Mouse (Mus musculus): ENCODE data around the gene Capn12. TPM values are rescaled to one million over a fixed set of nuclear protein-coding genes. Genes with fewer than 3 reads are reported as not detected.
"Not testable (repeated sequence)": the region's sequence is repeated elsewhere in the genome, so short reads cannot be mapped to it uniquely, and the experiment has no call there.

The Capn12 gene
- total RNA-seq, 2 experiments from 2014 or later = 0.26 to 0.69 TPM

- DNase-seq (ENCODE audit: extremely low spot score in 1 of 2, low spot score in 1 of 2) = no peak
Observed at GRCm38 (mm10) chr7:28876099-28876498, 5.1 kb upstream of the Capn12 start.

GRCm38 (mm10) chr7:28877155-28877554 lies 4.1 kb upstream of the Capn12 start:
- no peak for DNase-seq (ENCODE audit: extremely low spot score in 1 of 2, low spot score in 1 of 2)

- DNase-seq (ENCODE audit: extremely low spot score in 1 of 2, low spot score in 1 of 2) = no peak
Observed at GRCm38 (mm10) chr7:28877856-28878255, 3.4 kb upstream of the Capn12 start.

- DNase-seq (ENCODE audit: extremely low spot score in 1 of 2, low spot score in 1 of 2) = no peak
Observed at GRCm38 (mm10) chr7:28879606-28880005, 1.6 kb upstream of the Capn12 start.

GRCm38 (mm10) chr7:28880554-28880953 lies 668 bp upstream of the Capn12 start:
- DNase-seq (ENCODE audit: extremely low spot score in 1 of 2, low spot score in 1 of 2) = no peak

GRCm38 (mm10) chr7:28883039-28883438 lies 1.8 kb downstream of the Capn12 start:
- DNase-seq (ENCODE audit: extremely low spot score in 1 of 2, low spot score in 1 of 2) = no peak

- DNase-seq (ENCODE audit: extremely low spot score in 1 of 2, low spot score in 1 of 2) = not testable (repeated sequence)
Observed at GRCm38 (mm10) chr7:28883704-28884103, 2.5 kb downstream of the Capn12 start.

GRCm38 (mm10) chr7:28886486-28886885 lies 5.3 kb downstream of the Capn12 start:
- no peak for DNase-seq (ENCODE audit: extremely low spot score in 1 of 2, low spot score in 1 of 2)

GRCm38 (mm10) chr7:28888701-28889161 lies 7.5 kb downstream of the Capn12 start:
- no peak for DNase-seq (ENCODE audit: extremely low spot score in 1 of 2, low spot score in 1 of 2)

- DNase-seq (ENCODE audit: extremely low spot score in 1 of 2, low spot score in 1 of 2) = no peak
Observed at GRCm38 (mm10) chr7:28892601-28893000, 11.4 kb downstream of the Capn12 start.

GRCm38 (mm10) chr7:28893643-28894265 lies 12.5 kb downstream of the Capn12 start:
- no peak for DNase-seq (ENCODE audit: extremely low spot score in 1 of 2, low spot score in 1 of 2)

- no peak for DNase-seq (ENCODE audit: extremely low spot score in 1 of 2, low spot score in 1 of 2)
Observed at GRCm38 (mm10) chr7:28894942-28895341, 13.7 kb downstream of the Capn12 start.

- no peak for DNase-seq (ENCODE audit: extremely low spot score in 1 of 2, low spot score in 1 of 2)
Observed at GRCm38 (mm10) chr7:28897661-28898060, 16.4 kb downstream of the Capn12 start.

- no peak for DNase-seq (ENCODE audit: extremely low spot score in 1 of 2, low spot score in 1 of 2)
Observed at GRCm38 (mm10) chr7:28899972-28900371, 18.8 kb downstream of the Capn12 start.

- DNase-seq (ENCODE audit: extremely low spot score in 1 of 2, low spot score in 1 of 2) = no peak
Observed at GRCm38 (mm10) chr7:28901311-28902125, 20.3 kb downstream of the Capn12 start.

- DNase-seq (ENCODE audit: extremely low spot score in 1 of 2, low spot score in 1 of 2) = no peak
Observed at GRCm38 (mm10) chr7:28902180-28902579, 21.0 kb downstream of the Capn12 start.

GRCm38 (mm10) chr7:28902809-28903208 lies 21.6 kb downstream of the Capn12 start:
- no peak for DNase-seq (ENCODE audit: extremely low spot score in 1 of 2, low spot score in 1 of 2)

- DNase-seq (ENCODE audit: extremely low spot score in 1 of 2, low spot score in 1 of 2) = no peak
Observed at GRCm38 (mm10) chr7:28903778-28904177, 22.6 kb downstream of the Capn12 start.

- DNase-seq (ENCODE audit: extremely low spot score in 1 of 2, low spot score in 1 of 2) = no peak
Observed at GRCm38 (mm10) chr7:28907195-28907594, 26.0 kb downstream of the Capn12 start.

- DNase-seq (ENCODE audit: extremely low spot score in 1 of 2, low spot score in 1 of 2) = no peak
Observed at GRCm38 (mm10) chr7:28911632-28912031, 30.4 kb downstream of the Capn12 start.

- no peak for DNase-seq (ENCODE audit: extremely low spot score in 1 of 2, low spot score in 1 of 2)
Observed at GRCm38 (mm10) chr7:28913171-28913570, 31.9 kb downstream of the Capn12 start.

GRCm38 (mm10) chr7:28916491-28916890 lies 35.3 kb downstream of the Capn12 start:
- DNase-seq (ENCODE audit: extremely low spot score in 1 of 2, low spot score in 1 of 2) = no peak

All from layer of hippocampus, postnatal 25 days (tissue).